Mouse (Mus musculus): Measurements from ENCODE around the gene Stmn3. TPM values are rescaled to one million over a fixed set of nuclear protein-coding genes. Genes with fewer than 3 reads are reported as not detected.

Stmn3 gene
- total RNA-seq, 1 experiment: 7.9 TPM

- no peaks in the 10 kb centered on the region; a peak in 1 of 4 replicates for H3K4me1 ChIP-seq (ENCODE audit: control insufficient read depth in 2 of 2, insufficient read depth in 2 of 2, low read length in 2 of 2, poor library complexity in 1 of 2)
- H3K36me3 ChIP-seq (ENCODE audit: control insufficient read depth, insufficient read depth, low read length, poor library complexity, severe bottlenecking): peaks cover 5% of the 10 kb centered on the region
- no peak overlapping the region for H3K27ac ChIP-seq (ENCODE audit: insufficient read depth, low read depth, low read length, poor library complexity, severe bottlenecking)
- TF ChIP-seq MAFK (IDR thresholded peaks at IDR 0.05; ENCODE audit: insufficient read depth, low read depth, low read length): no peak
- no peaks in the 10 kb centered on the region for H3K9me3 ChIP-seq (ENCODE audit: control insufficient read depth, insufficient read depth, low read depth, low read length)
- in situ Hi-C loops (cut with MboI; ENCODE audit: low sequenced_read_pairs in 2 of 2, unreplicated experiment in 2 of 2): no loop called here
- no peak overlapping the region for H3K9ac ChIP-seq (ENCODE audit: insufficient read depth, low read depth, low read length, poor library complexity, severe bottlenecking)
- no peak overlapping the region for H3K4me3 ChIP-seq (ENCODE audit: insufficient read depth in 1 of 2, low read depth in 1 of 2, low read length in 2 of 2, poor library complexity in 1 of 2, severe bottlenecking in 1 of 2)
- no peak for DNase-seq (ENCODE audit: low read depth, low spot score)
Observed at GRCm38 (mm10) chr2:181273829-181274228, 40.5 kb downstream of the Stmn3 start.

GRCm38 (mm10) chr2:181272092-181272491 lies 42.2 kb downstream of the Stmn3 start:
- H3K9ac ChIP-seq (ENCODE audit: insufficient read depth, low read depth, low read length, poor library complexity, severe bottlenecking): no peak overlapping the region
- in situ Hi-C loops (cut with MboI; ENCODE audit: low sequenced_read_pairs in 2 of 2, unreplicated experiment in 2 of 2): no loop called here
- no peak for DNase-seq (ENCODE audit: low read depth, low spot score)
- H3K4me1 ChIP-seq (ENCODE audit: control insufficient read depth in 2 of 2, insufficient read depth in 2 of 2, low read length in 2 of 2, poor library complexity in 1 of 2): no peaks in the 10 kb centered on the region; a peak in 1 of 4 replicates
- H3K36me3 ChIP-seq (ENCODE audit: control insufficient read depth, insufficient read depth, low read length, poor library complexity, severe bottlenecking): peaks cover 2% of the 10 kb centered on the region; the same call in 1 of the 2 replicates
- H3K4me3 ChIP-seq (ENCODE audit: insufficient read depth in 1 of 2, low read depth in 1 of 2, low read length in 2 of 2, poor library complexity in 1 of 2, severe bottlenecking in 1 of 2): no peak overlapping the region
- no peak overlapping the region for H3K27ac ChIP-seq (ENCODE audit: insufficient read depth, low read depth, low read length, poor library complexity, severe bottlenecking)
- TF ChIP-seq ZC3H11A (IDR thresholded peaks at IDR 0.05; ENCODE audit: borderline replicate concordance, low read depth, low read length) (no peak), CHD2 (IDR thresholded peaks at IDR 0.05; ENCODE audit: low read depth, low read length) (no peak), ZNF384 (IDR thresholded peaks at IDR 0.05; ENCODE audit: low read depth, low read length) (no peak), HCFC1 (IDR thresholded peaks at IDR 0.05; ENCODE audit: borderline replicate concordance, insufficient read depth, low read length) (no peak), MAFK (IDR thresholded peaks at IDR 0.05; ENCODE audit: insufficient read depth, low read depth, low read length) (no peak)
- no peaks in the 10 kb centered on the region for H3K9me3 ChIP-seq (ENCODE audit: control insufficient read depth, insufficient read depth, low read depth, low read length)

GRCm38 (mm10) chr2:181266839-181267238 lies 47.5 kb downstream of the Stmn3 start:
- Histone ChIP-seq H3K27ac (ENCODE audit: insufficient read depth, low read depth, low read length, poor library complexity, severe bottlenecking) (no peak overlapping the region), H3K36me3 (ENCODE audit: control insufficient read depth, insufficient read depth, low read length, poor library complexity, severe bottlenecking) (no peaks in the 10 kb centered on the region), H3K4me3 (ENCODE audit: insufficient read depth in 1 of 2, low read depth in 1 of 2, low read length in 2 of 2, poor library complexity in 1 of 2, severe bottlenecking in 1 of 2) (no peak overlapping the region), H3K9ac (ENCODE audit: insufficient read depth, low read depth, low read length, poor library complexity, severe bottlenecking) (no peak overlapping the region), H3K9me3 (ENCODE audit: control insufficient read depth, insufficient read depth, low read depth, low read length) (no peaks in the 10 kb centered on the region), H3K4me1 (ENCODE audit: control insufficient read depth in 2 of 2, insufficient read depth in 2 of 2, low read length in 2 of 2, poor library complexity in 1 of 2) (no peaks in the 10 kb centered on the region)
- in situ Hi-C loops (cut with MboI; ENCODE audit: low sequenced_read_pairs in 2 of 2, unreplicated experiment in 2 of 2): no loop called here
- DNase-seq (ENCODE audit: low read depth, low spot score): no peak
- TF ChIP-seq ZNF384 (IDR thresholded peaks at IDR 0.05; ENCODE audit: low read depth, low read length) (no peak), CHD2 (IDR thresholded peaks at IDR 0.05; ENCODE audit: low read depth, low read length) (no peak), HCFC1 (IDR thresholded peaks at IDR 0.05; ENCODE audit: borderline replicate concordance, insufficient read depth, low read length) (no peak), MAFK (IDR thresholded peaks at IDR 0.05; ENCODE audit: insufficient read depth, low read depth, low read length) (no peak), ZC3H11A (IDR thresholded peaks at IDR 0.05; ENCODE audit: borderline replicate concordance, low read depth, low read length) (no peak)

Other genes starting within 250 kb of the Stmn3 start
- gene Kcnq2, start 179.2 kb downstream of the Stmn3 start, total RNA-seq (2012; rRNA removed): 4.6 and 11.6 TPM in 2 replicates
- 0.76 and 0.95 TPM in 2 replicates for gene Eef1a2, start 157.5 kb downstream of the Stmn3 start, total RNA-seq (2012; rRNA removed)
- 67.1 and 71.8 TPM in 2 replicates for gene Ppdpf, start 127.3 kb downstream of the Stmn3 start, total RNA-seq (2012; rRNA removed)
- gene Ptk6, start 111.7 kb downstream of the Stmn3 start, total RNA-seq (2012; rRNA removed): 0.11 and 0.22 TPM in 2 replicates
- 0.67 and 0.79 TPM in 2 replicates for gene Srms, start 101.3 kb downstream of the Stmn3 start, total RNA-seq (2012; rRNA removed)
- gene Fndc11, start 94.5 kb downstream of the Stmn3 start, total RNA-seq (2012; rRNA removed): 0.21 TPM in 1 of 2 replicates, not detected in the other
- gene Helz2, start 72.5 kb downstream of the Stmn3 start, total RNA-seq (2012; rRNA removed): 2.2 and 3.4 TPM in 2 replicates
- gene Gmeb2, start 26.5 kb downstream of the Stmn3 start, total RNA-seq (2012; rRNA removed): 15.2 and 16.4 TPM in 2 replicates
- 133 and 209 TPM in 2 replicates for gene Rtel1, start 5.2 kb upstream of the Stmn3 start, total RNA-seq (2012; rRNA removed)
- 43.5 and 61.3 TPM in 2 replicates for gene Zgpat, start 50.4 kb upstream of the Stmn3 start, total RNA-seq (2012; rRNA removed)
- 32.8 and 36.3 TPM in 2 replicates for gene Arfrp1, start 50.9 kb upstream of the Stmn3 start, total RNA-seq (2012; rRNA removed)
- 30.8 and 48.9 TPM in 2 replicates for gene Lime1, start 65.6 kb upstream of the Stmn3 start, total RNA-seq (2012; rRNA removed)
- gene Zbtb46, start 144.9 kb upstream of the Stmn3 start, total RNA-seq (2012; rRNA removed): 4.4 and 5.1 TPM in 2 replicates
- 0.36 and 0.53 TPM in 2 replicates for gene Abhd16b, start 178.7 kb upstream of the Stmn3 start, total RNA-seq (2012; rRNA removed)
- 111 TPM in 2 replicates for gene Tpd52l2, start 182.6 kb upstream of the Stmn3 start, total RNA-seq (2012; rRNA removed)
- 67.2 and 87.6 TPM in 2 replicates for gene Dnajc5, start 206.0 kb upstream of the Stmn3 start, total RNA-seq (2012; rRNA removed)